Mouse (Mus musculus) bone marrow macrophage, adult 2 months (primary cell): ENCODE results near the gene Traip.

ENCODE experiments used
- CTCF ChIP-seq: IDR thresholded peaks from 2 replicates; pipeline ENCODE4 v1.5.1; 2012; ENCODE audit warnings: low read depth, mild to moderate bottlenecking, low read length, moderate library complexity
- POLR2A ChIP-seq: IDR thresholded peaks from 2 replicates; pipeline ENCODE4 v1.6.1; 2012; ENCODE audit warnings: mild to moderate bottlenecking, low read depth, low read length, borderline replicate concordance

DNA sequence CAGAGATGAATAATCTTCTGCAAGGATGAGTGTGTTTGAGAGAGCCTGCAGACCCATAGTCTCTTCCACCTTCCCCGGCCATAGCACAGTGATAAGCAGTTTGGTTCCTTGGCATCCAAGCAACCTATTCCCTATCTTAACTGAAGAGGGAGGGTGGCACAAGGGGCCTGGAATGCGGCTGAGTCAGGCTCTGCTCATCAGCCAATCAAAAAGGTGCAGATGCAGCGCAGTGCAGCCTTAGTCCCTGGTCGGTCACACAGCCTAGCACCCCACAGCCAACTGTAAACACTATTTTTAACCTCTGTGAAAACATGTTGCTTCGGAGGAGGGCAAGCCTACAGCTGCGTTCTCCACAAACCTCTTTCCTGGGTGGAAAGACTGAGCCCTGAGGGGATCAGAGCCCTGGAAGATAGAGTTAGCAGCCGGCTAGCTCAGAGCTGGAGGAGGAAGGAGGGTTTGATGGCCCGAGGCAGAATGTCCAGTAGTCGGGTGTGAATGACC lies 23.0 kb upstream of the Traip start:
- no peak for TF ChIP-seq POLR2A
- TF ChIP-seq CTCF: no peak
